Mouse (Mus musculus): ENCODE results near the gene Rab11fip4.

Rab11fip4 gene

GRCm38 (mm10) chr11:79738725-79739558 lies 147.9 kb downstream of the Rab11fip4 start:
- peak; percentile 34 for DNase-seq (ENCODE audit: low read depth, low spot score)

GRCm38 (mm10) chr11:79740740-79741512 lies 149.9 kb downstream of the Rab11fip4 start:
- DNase-seq (ENCODE audit: low read depth, low spot score) = no peak

DNA sequence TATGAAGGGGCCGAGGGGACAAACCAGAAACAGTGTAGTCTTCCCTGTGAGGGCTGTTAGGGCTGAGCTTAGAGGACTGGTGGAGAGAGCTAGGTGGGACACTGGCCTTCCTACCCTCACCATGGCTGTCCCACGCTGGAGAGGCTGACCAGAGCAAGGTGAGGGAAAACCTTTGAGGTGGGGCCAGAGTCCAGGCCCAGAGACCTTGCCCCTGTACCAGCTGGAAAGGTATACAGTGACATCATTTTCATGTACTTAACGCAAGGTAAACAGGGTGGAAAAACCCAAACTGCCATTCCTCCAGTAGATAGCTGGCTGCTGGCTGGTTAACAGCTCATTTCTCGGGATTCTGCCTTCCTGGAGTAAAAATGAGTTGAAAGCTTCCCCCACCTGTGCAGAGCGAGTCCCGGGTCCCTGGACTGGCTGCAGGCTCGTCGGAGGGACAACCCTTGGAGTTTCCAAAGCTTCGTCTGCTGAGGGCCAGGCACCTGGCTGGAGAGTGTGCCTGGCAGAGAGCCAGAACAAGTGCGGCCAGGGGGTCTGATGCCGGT lies 155.6 kb downstream of the Rab11fip4 start:
- no peak for DNase-seq (ENCODE audit: low read depth, low spot score)

Measured in mesoderm, embryonic 11.5 days (tissue).